Mouse (Mus musculus) adrenal gland, adult 10 weeks (tissue): ENCODE measurements around the gene Rubcn. TPM values are rescaled to one million over a fixed set of nuclear protein-coding genes. Genes with fewer than 3 reads are reported as not detected.

ENCODE experiments used
- polyA plus RNA-seq: library from polyadenylated mRNA; stranded (reverse); fragments of 350-450 nt; fragmentation: Illumina TruSeq; extraction: RNeasy Lipid Tissue Mini Kit (QIAGEN cat#74804); gene quantifications from one replicate; pipeline ENCODE4 v1.2.3, GENCODE M21; 2014; ENCODE audit warnings: low read depth, low replicate concordance

Rubcn gene
- polyA plus RNA-seq, result 10.4 TPM

DNA sequence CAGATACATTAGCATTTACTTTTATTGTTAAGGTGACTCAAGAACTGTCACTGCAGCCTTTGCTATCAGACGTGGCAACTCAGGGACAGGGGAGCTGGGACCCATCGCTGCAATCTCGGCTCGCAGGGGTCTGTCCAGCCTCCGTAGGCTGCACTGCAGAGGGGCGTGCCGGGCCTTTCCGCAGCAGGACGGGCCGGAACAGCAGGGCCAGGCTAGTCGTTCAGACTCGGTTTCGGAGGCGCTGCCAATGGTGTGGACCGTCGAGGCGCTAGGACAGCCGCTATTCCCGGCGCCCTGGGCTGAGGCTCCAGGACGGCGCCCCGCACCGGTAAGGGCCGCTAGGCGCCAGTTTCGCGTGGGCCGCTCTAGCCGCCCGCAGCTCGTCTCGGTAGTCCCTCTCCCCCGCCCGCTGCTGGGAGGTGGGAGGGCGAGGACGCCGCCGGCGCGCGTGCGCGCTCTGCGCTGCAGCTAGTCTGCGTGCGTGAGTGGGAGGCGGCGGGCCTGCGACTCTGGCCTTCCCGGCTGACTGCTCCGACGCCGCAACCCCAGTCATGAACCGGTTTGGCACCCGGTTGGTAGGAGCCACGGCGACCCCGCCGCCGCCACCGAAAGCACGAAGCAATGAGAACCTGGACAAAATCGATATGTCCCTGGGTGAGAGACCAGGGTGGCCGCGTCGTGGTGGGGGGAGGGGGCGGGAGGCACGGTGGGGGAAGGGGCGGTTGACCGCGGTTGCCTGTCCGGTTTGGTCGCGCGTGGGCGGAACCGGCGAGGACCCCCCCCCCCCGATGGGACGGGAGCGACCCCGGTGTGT is at the start of gene Rubcn, which contains the start of gene Fyttd1:
TSS of gene Rubcn (minus strand) at position 424 of the 814 bp plus-strand sequence.
TSS of gene Fyttd1 (plus strand) at position 158 of the 814 bp plus-strand sequence.

GRCm38 (mm10) chr16:32913937-32914881 is 36.6 kb upstream of the Rubcn start, which contains the start of gene Lrch3:
Gene Lrch3, plus strand, starts transcription at chr16:32914100.

GRCm38 (mm10) chr16:32810321-32810720 is 67.2 kb downstream of the Rubcn start, which contains the start of gene Smbd1:
Gene Smbd1, minus strand, starts transcription at chr16:32810477.

GRCm38 (mm10) chr16:32797426-32797689 is 80.2 kb downstream of the Rubcn start, which contains the start of gene Muc20:
Gene Muc20, minus strand, starts transcription at chr16:32797435.

Other genes starting within 250 kb of the Rubcn start
- gene Tnk2, start 233.9 kb downstream of the Rubcn start, polyA plus RNA-seq, result 1.2 TPM
- not detected for gene Muc4, start 141.9 kb downstream of the Rubcn start, polyA plus RNA-seq
- not detected for gene Muc20, start 80.3 kb downstream of the Rubcn start, polyA plus RNA-seq
- gene Smbd1, start 67.3 kb downstream of the Rubcn start, polyA plus RNA-seq, result not detected
- 181 TPM for gene Fyttd1, start 266 bp downstream of the Rubcn start, polyA plus RNA-seq
- 35.6 TPM for gene Lrch3, start 36.3 kb upstream of the Rubcn start, polyA plus RNA-seq
- 2.4 TPM for gene Iqcg, start 178.5 kb upstream of the Rubcn start, polyA plus RNA-seq
- 944 TPM for gene Rpl35a, start 178.7 kb upstream of the Rubcn start, polyA plus RNA-seq
- 8.3 TPM for gene Lmln, start 184.8 kb upstream of the Rubcn start, polyA plus RNA-seq